Mouse (Mus musculus) layer of hippocampus, adult 8-10 months (tissue): Measurements from ENCODE around the gene Zfr. TPM values are rescaled to one million over a fixed set of nuclear protein-coding genes. Genes with fewer than 3 reads are reported as not detected.
"Not testable (repeated sequence)": the region's sequence is repeated elsewhere in the genome, so short reads cannot be mapped to it uniquely, and the experiment has no call there.

Experiments
- DNase-seq, 2 experiments: peaks; one replicate each; pipeline ENCODE4 v3.0.0; 2022; ENCODE audit warnings: low spot score in 2 of 2
- total RNA-seq, 4 experiments: library from RNA; stranded (reverse); gene quantifications; 2 replicates each; pipeline ENCODE4 v1.2.4; 2022

Gene Zfr
- total RNA-seq, 4 experiments from 2014 or later = 275 to 344 (median 299) TPM

DNA sequence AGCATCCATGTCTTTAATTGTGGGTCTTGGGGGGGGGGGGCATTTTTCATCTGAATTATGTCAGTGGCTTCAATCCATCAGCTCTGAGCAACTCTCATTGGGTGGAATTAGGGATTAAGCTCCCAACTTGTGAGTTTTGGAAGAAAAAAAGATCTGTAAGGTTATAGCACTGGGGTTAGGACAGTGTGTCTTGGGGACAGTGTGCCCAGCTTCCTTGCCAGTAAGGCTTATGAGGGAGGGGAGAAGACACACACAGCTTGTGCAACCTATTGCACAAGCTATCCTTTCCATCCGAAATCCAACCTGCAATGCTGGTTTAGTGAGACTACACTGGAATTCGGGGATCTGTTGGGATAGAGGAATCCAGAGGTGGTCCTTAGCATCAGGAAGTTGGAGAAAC is 12.8 kb upstream of the Zfr start:
- no peak for DNase-seq

DNA sequence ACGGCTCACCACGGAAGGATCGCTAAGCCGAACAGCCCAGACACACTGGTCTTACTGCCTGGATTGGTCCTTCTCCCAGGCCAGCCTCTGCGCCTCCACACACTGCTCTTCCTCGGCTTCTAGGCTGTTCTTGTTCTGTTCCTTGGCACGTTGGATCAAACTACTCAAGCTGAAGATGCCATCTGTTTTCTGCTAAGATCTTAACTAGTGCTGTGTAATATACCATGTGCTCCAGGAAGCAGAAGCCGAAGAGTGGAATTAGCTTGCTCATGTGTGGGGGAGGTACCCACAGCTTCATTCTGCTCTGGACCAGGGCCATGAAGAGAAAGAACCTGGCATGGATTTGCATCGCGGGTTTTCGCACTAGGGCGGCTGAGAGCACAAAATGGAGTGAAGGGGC is 11.2 kb upstream of the Zfr start:
- peak; percentile 68 to 74 for DNase-seq

DNA sequence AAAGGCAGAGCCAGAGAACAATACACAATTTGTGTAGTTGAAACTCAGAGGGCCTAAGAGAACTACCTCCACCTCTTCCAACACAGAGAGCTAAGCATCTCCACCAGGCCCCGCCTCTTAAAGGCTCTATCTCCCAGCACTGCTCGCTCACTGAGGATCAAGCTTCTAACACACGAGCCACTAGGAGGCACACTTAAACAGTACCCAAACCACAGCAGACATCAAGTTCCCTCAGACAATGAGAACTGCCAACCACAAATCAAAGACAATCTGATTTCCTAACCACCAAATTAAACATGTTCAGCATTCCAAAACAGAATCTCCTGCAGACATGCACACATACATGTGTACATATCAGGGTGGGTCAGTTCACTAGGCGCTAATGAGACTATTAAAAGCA is 9.4 kb upstream of the Zfr start:
- no peak for DNase-seq

DNA sequence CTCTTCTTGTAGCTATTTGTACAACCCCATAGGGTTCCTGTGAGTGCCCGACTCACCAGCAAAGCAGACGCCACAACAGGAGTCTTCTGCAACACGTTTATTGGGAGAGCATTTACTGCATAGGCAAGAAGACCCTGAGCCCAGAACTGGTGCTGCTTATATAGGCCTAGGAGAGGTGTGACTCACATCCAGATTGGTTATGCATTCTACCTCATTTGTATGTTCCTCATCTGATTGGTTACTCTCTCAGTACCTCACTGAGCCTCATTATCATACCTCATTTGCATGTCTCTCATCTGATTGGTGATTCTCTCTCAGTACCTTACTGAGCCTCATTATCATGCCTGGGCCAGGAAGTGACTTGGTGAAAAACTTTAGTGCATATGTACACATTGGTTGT is 8.7 kb upstream of the Zfr start:
- DNase-seq = not testable (repeated sequence)

DNA sequence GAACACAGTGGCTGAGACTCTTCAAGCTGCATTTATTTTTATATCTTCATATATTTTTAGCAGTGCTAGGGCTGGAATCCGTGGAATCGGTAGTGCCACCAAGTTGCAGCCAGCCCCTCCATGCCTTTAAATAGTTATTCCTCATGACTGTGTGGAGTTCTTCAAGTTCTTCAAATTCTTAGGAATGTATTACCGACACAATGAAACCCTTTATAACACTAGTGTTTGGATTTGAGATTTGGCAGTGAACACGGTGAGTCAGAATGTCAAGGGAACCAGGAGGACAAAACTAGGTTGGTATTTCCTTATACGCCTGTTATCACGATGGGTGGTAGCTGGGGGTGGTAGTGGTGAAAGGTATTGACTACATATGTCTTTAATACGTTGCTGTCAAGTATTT is 6.4 kb upstream of the Zfr start:
- DNase-seq = no peak

DNA sequence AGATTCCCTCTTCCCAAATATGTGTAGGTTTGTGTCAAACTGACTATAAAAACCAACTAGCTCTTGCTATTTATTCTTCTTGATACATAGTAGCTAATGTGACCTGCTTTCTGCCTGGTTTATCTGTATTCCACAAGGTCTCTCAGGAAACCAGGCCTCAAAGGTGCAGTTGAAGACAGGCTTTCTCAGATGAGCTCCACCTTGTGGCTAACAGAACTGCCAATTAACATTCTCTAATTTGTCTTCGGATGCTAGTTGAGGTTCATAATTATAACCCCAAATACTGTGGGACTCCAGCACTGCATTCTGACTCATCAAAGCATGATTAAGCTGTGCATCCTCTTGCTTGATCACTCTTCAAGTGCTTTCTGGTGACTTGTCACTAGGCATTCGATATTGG is 4.2 kb upstream of the Zfr start:
- no peak for DNase-seq

DNA sequence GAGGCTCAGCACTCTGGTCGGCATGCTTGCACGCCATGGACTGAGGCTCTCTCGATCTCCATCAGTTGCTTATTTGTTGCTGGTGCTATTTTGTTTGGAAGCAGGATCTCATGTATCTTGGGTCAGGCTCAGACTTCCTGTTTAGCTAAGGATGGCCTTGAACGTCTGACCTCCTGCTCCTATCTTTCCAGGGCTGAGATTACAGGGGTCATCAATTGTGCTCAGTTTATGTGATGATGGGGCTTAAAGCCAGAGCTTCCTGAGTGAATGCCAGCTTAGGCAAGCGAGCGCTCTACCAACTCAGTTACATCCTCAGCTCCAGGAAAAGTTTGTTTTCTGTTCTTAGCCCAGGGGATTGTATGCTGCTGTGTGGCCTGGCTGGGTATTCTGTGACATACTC is 3.1 kb upstream of the Zfr start:
- DNase-seq = no peak

DNA sequence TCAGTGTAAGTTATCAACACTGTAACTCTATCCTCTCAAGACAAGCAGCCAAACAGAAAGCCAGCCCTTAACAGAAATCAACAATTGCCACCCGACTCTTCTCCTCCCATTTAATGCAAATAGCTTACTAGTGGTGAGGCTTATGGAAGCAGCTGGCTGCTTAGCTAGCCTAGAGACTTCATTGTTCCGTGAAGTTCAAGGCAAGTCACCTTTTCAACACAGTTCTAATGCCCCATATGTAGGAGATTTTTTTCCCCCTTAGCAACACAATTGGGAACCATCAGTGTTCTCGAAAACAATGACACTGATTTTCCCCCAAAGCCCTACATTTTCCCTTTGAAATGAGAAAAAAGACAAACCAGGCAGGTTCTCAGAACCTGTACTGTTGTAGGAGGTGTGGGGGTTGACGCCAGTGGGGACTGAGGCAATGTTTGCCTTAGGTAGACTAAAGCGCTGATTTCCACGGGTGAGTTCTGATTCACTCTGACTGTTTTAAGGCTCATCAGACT is 1.9 kb upstream of the Zfr start:
- DNase-seq = no peak

DNA sequence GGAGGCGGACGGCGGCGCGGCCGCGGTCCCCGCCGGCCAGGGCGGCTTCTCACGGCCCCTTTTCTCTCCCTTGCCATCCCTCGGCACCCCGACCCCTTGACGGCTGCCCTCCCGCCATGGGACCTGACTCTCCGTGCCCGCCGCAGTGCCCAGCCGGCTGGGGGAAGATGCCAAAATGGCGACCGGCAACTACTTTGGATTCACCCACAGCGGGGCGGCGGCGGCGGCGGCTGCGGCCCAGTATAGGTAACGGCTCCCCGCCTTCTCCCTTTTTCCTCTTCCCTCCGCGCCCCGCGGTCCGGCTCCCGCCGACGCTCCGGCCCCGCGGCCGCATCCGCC is 431 bp downstream of the Zfr start:
- DNase-seq = no peak

DNA sequence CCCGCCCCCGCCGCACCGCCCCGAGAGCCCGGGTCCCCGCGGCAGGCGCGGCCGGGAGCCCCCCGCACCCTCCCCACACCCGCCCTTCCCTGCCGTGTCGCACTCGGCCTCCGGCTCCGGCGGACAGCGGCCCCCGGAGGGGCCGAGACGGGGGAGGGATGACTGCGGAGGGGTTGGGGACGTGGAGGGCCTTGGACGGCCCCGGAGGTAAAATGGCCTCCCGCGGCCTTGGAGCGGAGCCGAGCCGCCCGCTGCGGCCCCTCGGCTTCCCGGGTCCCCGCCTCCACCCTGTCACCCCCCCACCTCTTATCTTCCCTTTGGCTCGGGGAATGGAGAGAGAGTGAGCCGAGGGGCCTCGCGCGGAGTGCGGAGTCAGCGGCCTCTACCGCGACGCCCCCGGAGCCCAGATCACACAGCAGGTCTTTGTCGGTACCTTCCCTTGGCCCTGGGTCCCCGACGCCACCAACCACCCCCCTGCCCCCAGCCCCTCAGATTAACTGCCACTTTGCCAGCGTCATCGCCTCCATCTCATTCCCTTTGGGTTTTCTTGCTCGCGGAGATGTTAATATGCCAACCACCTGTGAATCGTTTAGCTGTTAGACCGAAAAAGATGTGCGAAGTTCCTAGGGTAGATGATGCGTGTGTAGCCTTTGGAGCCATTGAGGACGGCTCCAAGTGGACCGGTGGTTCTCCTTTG is 949 bp downstream of the Zfr start:
- no peak for DNase-seq

DNA sequence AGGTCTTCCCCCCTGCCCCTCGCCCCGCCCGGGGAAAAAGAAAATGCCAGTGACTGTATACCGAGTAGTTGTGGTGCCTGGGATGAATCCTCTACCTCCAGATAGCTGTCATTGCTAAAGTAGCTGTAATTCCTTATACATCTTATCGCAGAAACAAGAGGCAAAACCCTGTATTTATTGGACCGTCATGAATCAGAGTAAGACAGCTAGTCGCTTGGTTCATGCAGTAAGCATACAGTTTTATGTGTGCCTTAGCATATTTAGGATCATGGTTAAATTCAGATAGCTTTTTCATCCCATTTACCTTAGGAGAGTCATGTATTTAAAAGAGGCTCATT is 1.5 kb downstream of the Zfr start:
- DNase-seq = no peak

DNA sequence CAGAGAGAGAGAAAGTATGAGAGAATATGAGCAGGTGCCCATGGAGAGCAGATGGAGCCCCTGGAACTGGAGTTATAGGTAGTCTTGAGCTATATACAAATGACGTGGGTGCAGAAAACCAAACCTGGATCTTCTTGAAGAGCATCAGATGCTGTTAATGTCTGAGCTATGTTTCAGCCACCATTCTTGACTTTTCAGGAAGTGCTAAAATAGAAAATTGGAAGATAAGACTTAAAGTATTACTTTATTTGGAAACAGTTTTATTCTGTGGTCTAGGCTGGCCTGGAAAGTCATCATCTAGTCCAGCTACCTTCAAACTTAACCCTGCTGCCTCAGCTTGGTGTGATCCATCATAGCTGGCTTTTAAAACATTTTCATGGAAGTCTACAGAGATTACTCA is 7.3 kb downstream of the Zfr start:
- no peak for DNase-seq

DNA sequence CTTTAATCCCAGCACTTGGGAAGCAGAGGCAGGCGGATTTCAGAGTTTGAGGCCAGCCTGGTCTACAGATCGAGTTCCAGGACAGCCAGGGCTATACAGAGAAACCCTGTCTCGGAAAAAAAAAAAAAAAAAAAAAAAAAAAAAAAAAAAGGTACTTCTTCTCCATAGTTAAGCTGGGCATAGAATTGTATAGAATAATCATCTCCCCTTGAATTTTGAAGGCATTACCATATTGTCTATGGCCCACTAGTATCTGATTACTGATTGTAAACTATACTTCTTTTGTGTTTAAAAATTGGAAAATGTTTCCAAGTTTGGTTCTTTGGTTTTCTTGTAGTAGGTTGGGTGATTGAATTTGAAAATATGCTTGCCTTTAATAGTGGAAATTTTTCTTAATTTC is 13.2 kb downstream of the Zfr start:
- not testable (repeated sequence) for DNase-seq

DNA sequence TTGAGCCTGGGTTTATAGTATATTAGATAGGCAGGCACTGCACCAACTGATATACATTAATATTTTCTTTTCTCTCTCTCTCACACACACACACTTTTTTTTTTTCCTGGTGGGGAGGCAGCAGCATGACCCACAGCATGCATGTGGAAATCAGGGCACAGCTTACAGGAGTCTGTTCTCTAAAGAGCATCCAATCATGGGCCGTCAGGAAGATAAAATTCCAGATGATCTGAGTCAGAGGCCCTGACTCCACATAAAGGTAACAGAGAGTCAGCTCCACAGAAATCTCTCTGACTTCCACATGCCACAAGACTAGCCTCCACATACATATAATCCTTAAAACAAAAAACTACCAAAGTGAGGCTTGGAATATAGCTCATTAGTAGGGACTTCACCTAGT is 16.9 kb downstream of the Zfr start:
- no peak for DNase-seq

DNA sequence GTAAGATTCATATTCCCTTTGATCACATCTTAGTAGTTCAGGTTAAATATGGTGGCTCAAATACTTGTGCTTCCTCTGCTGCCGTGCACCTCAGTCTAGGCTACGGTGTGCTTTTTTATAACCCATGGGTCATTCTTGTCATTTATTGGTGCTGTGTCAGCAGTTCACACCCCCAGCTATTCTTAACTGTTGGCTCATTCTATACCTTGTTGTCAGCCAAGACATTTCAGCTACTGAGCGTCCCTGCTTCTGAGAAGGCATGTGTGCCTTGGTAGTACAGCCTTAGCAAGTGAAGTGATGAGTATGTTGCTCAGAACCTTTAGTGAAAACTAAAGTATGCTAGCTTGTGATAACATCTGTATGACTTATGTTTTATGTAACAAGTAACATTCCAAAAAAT is 17.7 kb downstream of the Zfr start:
- DNase-seq = no peak

DNA sequence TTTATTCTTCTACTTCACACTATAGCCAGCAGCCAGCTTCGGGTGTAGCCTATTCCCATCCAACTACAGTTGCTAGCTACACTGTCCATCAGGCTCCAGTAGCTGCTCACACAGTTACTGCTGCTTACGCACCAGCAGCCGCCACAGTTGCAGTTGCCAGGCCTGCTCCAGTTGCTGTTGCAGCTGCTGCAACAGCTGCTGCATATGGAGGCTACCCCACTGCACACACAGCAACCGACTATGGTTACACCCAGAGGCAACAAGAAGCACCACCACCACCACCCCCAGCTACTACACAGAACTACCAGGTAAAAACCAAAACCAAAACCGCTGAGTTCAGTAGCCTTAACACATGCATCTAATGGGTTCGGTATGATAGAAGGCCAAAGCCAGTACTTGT is 18.7 kb downstream of the Zfr start:
- DNase-seq = no peak

DNA sequence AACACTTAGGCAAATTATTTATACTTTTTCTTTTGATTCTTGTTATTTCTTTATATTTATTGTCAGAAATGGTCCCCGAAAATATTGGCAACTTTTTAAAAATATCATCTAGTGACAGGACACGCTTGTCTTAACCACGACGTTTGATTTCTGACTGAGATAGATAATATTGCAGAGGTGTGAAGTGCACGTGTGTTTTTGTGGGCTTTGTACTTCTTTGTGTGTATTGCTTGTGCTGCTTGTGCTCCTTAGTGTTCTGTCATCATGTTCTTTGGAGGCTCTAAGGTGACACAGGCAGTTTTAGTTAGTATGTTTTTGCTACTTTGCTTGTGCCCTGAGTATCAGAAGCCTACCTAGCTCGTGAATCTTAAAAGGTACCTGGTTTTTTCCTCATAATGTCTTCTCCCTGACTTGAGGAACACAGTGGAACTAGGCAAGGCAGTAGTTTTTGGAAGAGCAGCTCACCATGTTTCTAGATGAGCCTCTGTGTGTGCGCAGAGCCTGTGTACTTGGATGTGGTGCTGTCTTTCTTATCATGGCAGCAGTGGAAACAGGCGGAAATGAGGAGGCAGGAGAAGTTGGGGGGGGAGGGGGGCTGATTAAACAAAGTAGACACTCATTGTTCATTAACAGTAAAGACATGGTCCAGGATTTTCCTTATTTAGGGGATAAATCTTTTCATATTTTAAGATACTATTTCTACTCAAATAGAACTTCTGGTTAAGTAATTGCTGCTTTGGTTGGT is 23.5 kb downstream of the Zfr start:
- DNase-seq = no peak

DNA sequence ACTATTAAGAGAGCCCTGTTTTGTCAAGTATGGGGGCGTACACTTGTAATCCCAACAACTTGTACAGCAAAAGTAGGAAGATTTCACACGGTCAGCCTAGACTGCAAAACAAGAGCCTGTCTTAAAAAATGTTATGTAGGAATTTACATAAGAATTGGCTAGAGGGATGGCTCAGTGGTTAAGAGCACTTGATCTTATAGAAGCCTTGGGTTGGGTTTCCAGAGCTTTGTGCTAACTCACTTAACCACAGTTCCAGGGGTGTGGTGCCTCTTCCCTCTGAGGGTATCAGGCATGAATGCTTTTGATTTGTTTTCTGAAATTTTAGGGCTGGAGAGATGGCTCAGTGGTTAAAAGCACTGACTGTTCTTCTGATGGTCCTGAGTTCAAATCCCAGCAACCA is 29.8 kb downstream of the Zfr start:
- DNase-seq = no peak

DNA sequence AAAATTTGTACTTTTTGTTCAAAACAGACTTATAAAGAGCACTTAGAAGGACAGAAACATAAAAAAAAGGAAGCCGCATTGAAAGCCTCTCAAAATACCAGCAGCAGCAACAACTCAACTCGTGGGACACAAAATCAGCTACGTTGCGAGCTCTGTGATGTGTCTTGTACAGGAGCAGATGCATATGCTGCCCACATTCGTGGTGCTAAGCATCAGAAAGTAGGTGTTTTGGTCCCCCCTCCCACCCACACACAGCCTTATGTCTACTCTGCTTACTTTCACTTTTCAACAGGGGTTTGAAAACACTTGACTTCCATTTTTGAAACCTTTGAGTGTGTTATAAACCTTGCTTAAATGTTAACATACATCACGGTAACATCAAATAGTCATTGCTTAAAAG is 31.9 kb downstream of the Zfr start:
- DNase-seq = peak; percentile 49 to 56

DNA sequence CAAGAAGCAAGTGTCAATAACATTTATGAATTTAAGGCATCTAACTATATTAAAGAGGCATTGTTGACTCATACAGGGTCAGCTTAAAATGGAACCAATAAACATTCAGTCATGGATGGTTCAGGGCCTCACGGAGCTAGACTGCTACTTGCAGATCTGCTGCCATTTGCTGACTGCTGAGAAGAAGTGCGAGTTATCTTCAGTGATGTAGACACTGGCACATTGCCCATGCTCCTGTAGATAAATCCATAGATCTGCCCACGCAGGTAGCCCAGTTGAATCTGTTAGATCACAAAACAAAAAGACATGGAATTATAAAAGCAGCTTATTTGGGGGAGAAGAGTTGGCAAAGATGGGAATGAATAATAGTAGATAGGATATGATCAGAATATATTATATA is 36.1 kb downstream of the Zfr start:
- peak; percentile 26 to 29 for DNase-seq

DNA sequence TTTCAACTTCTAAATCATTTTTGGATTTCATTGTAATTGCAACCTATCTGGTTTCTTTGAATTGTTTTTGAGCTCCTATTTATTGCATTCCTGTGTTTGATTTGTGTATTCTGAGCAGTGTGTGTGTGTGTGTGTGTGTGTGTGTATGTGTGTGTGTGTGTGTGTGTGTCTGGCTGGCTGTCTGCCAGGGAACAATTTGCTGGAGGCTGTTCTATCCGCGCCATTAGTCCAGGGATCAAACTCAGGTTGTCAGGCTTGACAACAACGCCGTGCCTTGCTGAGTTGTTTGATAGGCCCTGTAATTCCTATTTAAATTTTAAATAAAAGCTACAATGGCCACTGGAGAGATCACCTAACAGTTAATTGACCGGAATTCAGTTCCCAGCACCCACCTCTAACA is 60.5 kb downstream of the Zfr start:
- no peak for DNase-seq

DNA sequence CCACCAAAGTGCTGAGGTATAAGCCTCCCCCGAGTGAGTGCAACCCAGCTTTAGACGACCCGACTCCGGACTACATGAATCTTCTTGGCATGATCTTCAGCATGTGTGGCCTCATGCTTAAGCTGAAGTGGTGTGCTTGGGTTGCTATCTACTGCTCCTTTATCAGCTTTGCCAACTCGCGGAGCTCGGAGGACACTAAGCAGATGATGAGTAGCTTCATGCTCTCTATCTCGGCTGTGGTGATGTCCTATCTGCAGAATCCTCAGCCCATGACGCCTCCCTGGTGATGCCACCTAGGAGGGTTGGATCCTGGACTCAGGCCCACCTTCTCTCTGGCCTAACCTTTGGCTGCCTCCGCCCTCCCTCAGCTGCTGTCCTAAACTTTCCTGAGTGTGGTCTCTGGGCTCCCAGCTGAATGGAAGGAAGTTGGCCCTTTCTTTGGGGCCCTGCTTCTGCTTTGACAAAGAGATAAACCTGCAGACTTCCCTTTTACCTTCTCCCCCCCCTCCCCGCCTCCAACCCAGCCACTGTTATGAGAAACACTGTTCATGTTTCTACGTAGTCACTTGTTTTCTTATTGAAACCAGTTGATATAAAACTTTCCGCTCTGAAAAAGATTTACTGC is 63.7 kb downstream of the Zfr start:
- not testable (repeated sequence) for DNase-seq
